Mouse (Mus musculus) midbrain, embryonic 14.5 days (tissue): ENCODE measurements at regions not wholly inside any gene's neighbourhood (a gene's known extent, or its start where the extent isn't known, plus 50 kb on each side); places are given as distances from the start of the nearest gene placed in this dataset.
A peak's percentile ranks its signal among the peaks of the same experiment; 100 is the strongest.

ENCODE experiments used
- ATAC-seq: fragments of 200-750 bp; cut with Nextera tagmentation; 2 replicates; pipeline ENCODE4 v1.8.0; 2017; ENCODE audit warnings: moderate number of reproducible peaks, moderate library complexity; ENCODE audit not compliant: low FRiP score, low TSS enrichment
- DNase-seq: peaks from one replicate; pipeline ENCODE4 v3.0.0-alpha.2; 2015
- H3K27ac ChIP-seq: fragments of 300-500 bp; sonication (generic); replicated peaks from 2 replicates; pipeline ENCODE4 v1.5.1; 2014; ENCODE audit warnings: mild to moderate bottlenecking, low read depth, low read length, moderate library complexity
- H3K27me3 ChIP-seq: fragments of 300-500 bp; sonication (generic); 2 replicates; pipeline ENCODE4 v1.6.1; 2014; ENCODE audit warnings: low read length, control low read depth, mixed read lengths; ENCODE audit not compliant: control insufficient read depth, insufficient read depth
- H3K36me3 ChIP-seq: fragments of 300-500 bp; sonication (generic); 2 replicates; pipeline ENCODE4 v1.6.1; 2014; ENCODE audit warnings: low read length, control low read depth; ENCODE audit not compliant: control insufficient read depth, insufficient read depth
- H3K4me1 ChIP-seq: fragments of 300-500 bp; sonication (generic); 2 replicates; pipeline ENCODE4 v1.6.1; 2014; ENCODE audit warnings: mild to moderate bottlenecking, antibody characterized with exemption, low read length, control low read depth; ENCODE audit not compliant: control insufficient read depth, insufficient read depth
- H3K4me2 ChIP-seq: fragments of 300-500 bp; sonication (generic); 2 replicates; pipeline ENCODE4 v1.6.1; 2014; ENCODE audit warnings: mild to moderate bottlenecking, low read length, moderate library complexity
- H3K4me3 ChIP-seq: fragments of 300-500 bp; sonication (generic); replicated peaks from 2 replicates; pipeline ENCODE4 v1.5.1; 2014; ENCODE audit warnings: low read depth, low read length
- H3K9ac ChIP-seq: fragments of 300-500 bp; sonication (generic); replicated peaks from 2 replicates; pipeline ENCODE4 v1.6.1; 2014; ENCODE audit warnings: mild to moderate bottlenecking, low read length, moderate library complexity
- H3K9me3 ChIP-seq: fragments of 300-500 bp; sonication (generic); 2 replicates; pipeline ENCODE4 v1.6.1; 2016; ENCODE audit warnings: low read length, control low read depth, mixed read lengths; ENCODE audit not compliant: control insufficient read depth
- WGBS: fragments of 180-500 bp; shearing (Covaris S2); extraction: QIAGEN DNeasy Blood & Tissue Kit; methylation state at CpG from one replicate; pipeline ENCODE4 v1.1.7; 2014; 5-methylcytosine and 5-hydroxymethylcytosine counted together

- Histone ChIP-seq H3K4me2 (no peak overlapping the region), H3K27ac (no peak overlapping the region), H3K9ac (no peak overlapping the region), H3K27me3 (no peaks in the 10 kb centered on the region), H3K4me1 (no peaks in the 10 kb centered on the region), H3K36me3 (no peaks in the 10 kb centered on the region), H3K9me3 (no peaks in the 10 kb centered on the region), H3K4me3 (no peak overlapping the region)
- 83% methylated on average over 5 of the region's 5 CpGs for WGBS
- ATAC-seq (no peak), DNase-seq (no peak)
Observed at GRCm38 (mm10) chr6:117284376-117285106, 116.2 kb downstream of the Cxcl12 start.

GRCm38 (mm10) chr6:117287396-117287795 is 119.1 kb downstream of the Cxcl12 start:
- no peak for DNase-seq
- H3K4me1 ChIP-seq, result no peaks in the 10 kb centered on the region
- H3K36me3 ChIP-seq, result no peaks in the 10 kb centered on the region
- no peak overlapping the region for H3K9ac ChIP-seq
- no peak overlapping the region for H3K4me3 ChIP-seq
- no peak overlapping the region for H3K27ac ChIP-seq
- no peak for ATAC-seq
- no peak overlapping the region for H3K4me2 ChIP-seq
- no peaks in the 10 kb centered on the region for H3K9me3 ChIP-seq
- 93% methylated on average over 5 of the region's 5 CpGs for WGBS
- H3K27me3 ChIP-seq, result no peaks in the 10 kb centered on the region

- Histone ChIP-seq H3K27ac (no peak overlapping the region), H3K4me2 (no peak overlapping the region), H3K4me1 (no peaks in the 10 kb centered on the region), H3K9me3 (no peaks in the 10 kb centered on the region), H3K36me3 (no peaks in the 10 kb centered on the region), H3K9ac (no peak overlapping the region), H3K4me3 (no peak overlapping the region), H3K27me3 (no peaks in the 10 kb centered on the region)
- WGBS, result 16% methylated on average over 8 of the region's 9 CpGs
- ATAC-seq (no peak), DNase-seq (no peak)
Observed at GRCm38 (mm10) chr6:117293780-117294465, 125.6 kb downstream of the Cxcl12 start.

GRCm38 (mm10) chr6:117297918-117298317 is 129.6 kb downstream of the Cxcl12 start:
- H3K27ac ChIP-seq, result no peak overlapping the region
- no peaks in the 10 kb centered on the region for H3K9me3 ChIP-seq
- no peaks in the 10 kb centered on the region for H3K4me1 ChIP-seq
- no peaks in the 10 kb centered on the region for H3K36me3 ChIP-seq
- H3K4me2 ChIP-seq, result no peak overlapping the region
- H3K9ac ChIP-seq, result no peak overlapping the region
- ATAC-seq (no peak), DNase-seq (no peak)
- no peaks in the 10 kb centered on the region for H3K27me3 ChIP-seq
- H3K4me3 ChIP-seq, result no peak overlapping the region
- WGBS, result 97% methylated on average over 2 of the region's 2 CpGs

GRCm38 (mm10) chr6:117299503-117300288 is 131.4 kb downstream of the Cxcl12 start:
- no peaks in the 10 kb centered on the region for H3K9me3 ChIP-seq
- H3K27ac ChIP-seq, result no peak overlapping the region
- DNase-seq, result no peak
- no peaks in the 10 kb centered on the region for H3K4me1 ChIP-seq
- H3K27me3 ChIP-seq, result no peaks in the 10 kb centered on the region
- WGBS, result 85% methylated on average over 7 of the region's 7 CpGs
- no peak overlapping the region for H3K4me3 ChIP-seq
- no peak overlapping the region for H3K4me2 ChIP-seq
- no peaks in the 10 kb centered on the region for H3K36me3 ChIP-seq
- no peak for ATAC-seq
- H3K9ac ChIP-seq, result no peak overlapping the region

GRCm38 (mm10) chr6:117303361-117303760 is 135.0 kb downstream of the Cxcl12 start:
- H3K9me3 ChIP-seq, result no peaks in the 10 kb centered on the region
- H3K27ac ChIP-seq, result no peak overlapping the region
- DNase-seq, result no peak
- no peaks in the 10 kb centered on the region for H3K4me1 ChIP-seq
- no peak overlapping the region for H3K4me2 ChIP-seq
- H3K4me3 ChIP-seq, result no peak overlapping the region
- no peak overlapping the region for H3K9ac ChIP-seq
- ATAC-seq, result no peak
- no peaks in the 10 kb centered on the region for H3K36me3 ChIP-seq
- WGBS, result 64% methylated on average over 4 of the region's 5 CpGs
- H3K27me3 ChIP-seq, result no peaks in the 10 kb centered on the region

- WGBS, result 34% methylated on average over 4 of the region's 4 CpGs
Observed at GRCm38 (mm10) chr6:117305736-117306250, 137.5 kb downstream of the Cxcl12 start.

GRCm38 (mm10) chr6:117308636-117309035 is 140.3 kb downstream of the Cxcl12 start:
- no peak overlapping the region for H3K27ac ChIP-seq
- 79% methylated on average over 2 of the region's 2 CpGs for WGBS
- H3K4me1 ChIP-seq, result no peaks in the 10 kb centered on the region
- no peaks in the 10 kb centered on the region for H3K27me3 ChIP-seq
- no peaks in the 10 kb centered on the region for H3K9me3 ChIP-seq
- ATAC-seq, result no peak
- no peak overlapping the region for H3K9ac ChIP-seq
- H3K36me3 ChIP-seq, result no peaks in the 10 kb centered on the region
- no peak overlapping the region for H3K4me2 ChIP-seq
- peak; percentile 14 for DNase-seq
- H3K4me3 ChIP-seq, result no peak overlapping the region

More at GRCm38 (mm10) chr6:117305736-117306250, 137.5 kb downstream of the Cxcl12 start:
- H3K4me1 ChIP-seq, result no peaks in the 10 kb centered on the region
- H3K4me3 ChIP-seq, result no peak overlapping the region
- no peaks in the 10 kb centered on the region for H3K36me3 ChIP-seq
- H3K27me3 ChIP-seq, result no peaks in the 10 kb centered on the region
- H3K9ac ChIP-seq, result no peak overlapping the region
- no peak overlapping the region for H3K27ac ChIP-seq
- DNase-seq (no peak), ATAC-seq (no peak)
- H3K4me2 ChIP-seq, result no peak overlapping the region
- no peaks in the 10 kb centered on the region for H3K9me3 ChIP-seq
